Mouse (Mus musculus) G1E-ER4 (cell line): Measurements from ENCODE around the gene Nmu. TPM values are rescaled to one million over a fixed set of nuclear protein-coding genes. Genes with fewer than 3 reads are reported as not detected.

ENCODE experiments used
- GATA1 ChIP-seq: IDR thresholded peaks from one replicate; pipeline ENCODE4 v1.8.0; 2012; ENCODE audit warnings: low read length, inconsistent platforms
- polyA plus RNA-seq: library from polyadenylated mRNA; stranded (reverse); fragments of >175 nt; gene quantifications from 2 replicates; pipeline ENCODE4 v1.2.3, GENCODE M21; 2012

Nmu gene
- not detected in 2 replicates for polyA plus RNA-seq

DNA sequence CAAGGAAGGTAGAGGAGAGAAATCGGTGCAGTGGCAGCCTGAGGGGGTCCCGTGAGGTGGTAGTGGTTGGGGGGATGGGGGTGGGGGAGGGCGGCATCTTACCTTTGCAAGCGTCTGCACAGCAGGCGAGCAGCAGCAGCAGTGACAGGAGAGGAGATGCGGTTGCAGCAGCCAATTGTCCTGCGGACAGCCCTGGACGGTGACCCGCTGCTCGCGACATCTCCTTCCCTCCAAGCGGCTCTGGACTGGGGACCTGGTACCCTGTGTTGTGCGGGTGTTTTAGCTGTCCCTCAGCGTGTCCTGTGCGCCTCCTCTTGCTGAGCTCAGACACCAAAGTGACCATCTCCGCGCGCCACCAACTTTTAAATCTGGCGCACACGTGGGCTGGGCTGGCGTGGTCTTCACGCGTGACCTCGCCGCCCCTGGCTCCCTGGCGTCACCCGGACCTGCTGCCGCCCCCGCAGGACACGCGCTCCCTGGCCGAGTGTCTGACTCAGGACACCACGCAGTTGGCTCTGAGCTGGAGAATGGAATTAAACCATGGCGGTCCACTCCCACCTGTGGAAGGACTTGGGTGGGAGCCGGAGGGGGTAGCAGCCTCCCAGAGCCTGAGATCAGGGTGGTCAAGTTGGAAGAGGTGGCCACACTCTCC lies at the start of gene Nmu:
Gene Nmu (minus strand): TSS at position 336 of the 652 bp plus-strand sequence.
- TF ChIP-seq GATA1: no peak

DNA sequence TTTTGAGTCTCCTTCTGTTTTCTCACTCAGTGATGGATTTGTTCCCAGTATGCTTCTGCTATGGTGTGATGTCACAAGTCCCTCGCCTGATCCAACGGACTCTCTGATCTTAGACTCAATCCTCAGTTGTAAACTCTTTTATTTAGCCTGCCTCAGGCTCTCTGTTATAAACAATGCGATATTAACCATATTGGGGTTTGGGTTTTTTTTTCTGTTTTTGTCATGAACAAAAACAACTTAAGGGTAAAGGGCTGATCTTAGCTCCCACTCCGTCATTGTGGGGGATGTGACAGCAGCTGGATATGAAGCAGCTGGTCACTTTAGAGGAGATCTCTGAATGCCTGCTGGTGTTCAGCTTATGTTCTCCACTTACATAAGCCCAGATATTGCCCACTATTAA lies 48.1 kb upstream of the Nmu start:
- no peak for TF ChIP-seq GATA1

DNA sequence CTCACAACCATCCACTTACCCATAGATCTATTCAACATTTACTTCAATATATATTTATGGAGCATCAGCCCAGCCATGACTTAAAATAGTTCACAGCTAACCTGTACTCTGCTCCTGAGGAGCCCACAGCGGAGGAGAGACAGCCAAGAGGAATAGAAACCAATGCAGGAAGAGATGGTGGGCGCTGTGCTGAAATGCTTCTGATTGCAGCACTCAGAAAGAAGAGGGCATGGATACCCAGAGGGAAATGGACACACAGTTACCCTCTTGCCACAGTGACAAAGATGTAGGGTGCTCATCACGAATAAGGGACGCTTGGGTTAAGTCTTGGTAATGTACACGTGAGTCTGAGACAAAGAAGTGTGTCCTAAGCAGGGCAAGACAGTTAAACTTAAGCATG lies 30.8 kb upstream of the Nmu start:
- TF ChIP-seq GATA1: no peak

DNA sequence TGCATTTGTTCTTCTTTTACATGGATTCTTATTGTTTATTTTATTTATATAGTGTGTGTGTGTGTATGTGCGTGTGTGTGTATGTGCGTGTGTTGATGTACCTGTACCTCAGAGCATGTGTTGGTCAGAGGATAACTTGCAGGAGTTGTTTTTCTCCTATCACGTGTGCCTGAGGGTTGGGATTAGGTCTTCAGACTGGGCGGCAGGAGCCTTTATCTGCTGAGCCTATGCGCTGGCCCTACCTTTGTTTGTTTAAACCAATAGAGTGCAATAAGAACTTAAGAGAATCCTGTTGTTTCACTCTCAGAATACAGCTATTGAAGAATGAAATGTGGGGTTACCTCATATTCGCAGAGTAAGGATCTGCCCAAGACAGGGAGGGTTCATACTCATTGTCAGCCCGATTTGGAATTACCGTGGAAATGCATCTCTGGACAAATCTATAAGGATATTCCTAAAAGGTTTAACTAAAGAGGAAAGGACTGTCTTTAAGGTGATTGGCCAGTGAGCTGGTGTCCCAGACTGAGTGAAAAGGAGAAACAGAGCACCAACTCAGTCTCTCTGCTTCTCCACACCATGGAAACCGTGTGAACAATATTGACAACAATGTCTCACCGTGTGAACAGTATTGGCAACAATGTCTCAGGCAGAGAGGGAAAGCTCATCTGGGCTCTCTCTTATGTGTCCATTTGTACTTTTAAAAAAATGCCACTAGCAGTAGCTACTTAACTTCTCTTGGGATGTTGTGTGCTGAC lies 25.6 kb upstream of the Nmu start:
- no peak for TF ChIP-seq GATA1

DNA sequence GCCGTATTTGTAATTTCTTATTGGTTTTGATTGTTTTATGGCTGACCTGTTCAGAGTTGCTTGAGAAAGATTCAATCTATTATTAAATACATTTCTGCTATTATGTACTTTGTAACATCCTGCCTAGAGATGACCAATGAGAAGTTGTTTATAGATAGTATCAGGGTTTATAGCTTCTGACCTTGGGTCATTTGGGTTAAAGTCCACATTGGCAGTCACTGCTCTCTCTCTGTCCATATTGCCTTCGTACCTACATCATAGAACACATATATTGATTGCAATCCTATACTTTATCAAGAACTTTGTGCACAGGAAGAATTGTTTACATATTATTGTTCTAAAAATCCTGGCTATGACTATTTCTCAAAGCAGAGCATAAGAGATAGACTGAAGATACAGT lies 24.9 kb upstream of the Nmu start:
- no peak for TF ChIP-seq GATA1

DNA sequence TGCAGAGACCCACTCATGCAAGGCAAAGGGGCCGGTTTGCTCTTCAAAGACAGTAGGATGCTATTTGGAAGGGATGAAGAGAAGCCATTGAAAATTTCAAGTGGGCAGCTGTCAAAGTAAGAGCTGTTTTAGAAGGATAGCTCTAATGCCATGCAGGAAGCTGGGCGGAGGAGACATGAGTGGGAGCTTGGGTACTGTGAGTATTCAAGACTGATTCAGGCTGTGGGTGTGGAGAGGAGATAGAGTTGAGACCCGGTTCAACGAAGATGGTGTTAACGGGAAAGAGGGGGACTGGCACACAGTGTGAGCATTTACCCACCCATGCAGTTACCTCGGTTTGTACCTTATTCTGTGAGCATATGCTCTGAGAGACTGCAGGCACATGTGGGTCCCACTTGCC lies 20.1 kb upstream of the Nmu start:
- no peak for TF ChIP-seq GATA1

DNA sequence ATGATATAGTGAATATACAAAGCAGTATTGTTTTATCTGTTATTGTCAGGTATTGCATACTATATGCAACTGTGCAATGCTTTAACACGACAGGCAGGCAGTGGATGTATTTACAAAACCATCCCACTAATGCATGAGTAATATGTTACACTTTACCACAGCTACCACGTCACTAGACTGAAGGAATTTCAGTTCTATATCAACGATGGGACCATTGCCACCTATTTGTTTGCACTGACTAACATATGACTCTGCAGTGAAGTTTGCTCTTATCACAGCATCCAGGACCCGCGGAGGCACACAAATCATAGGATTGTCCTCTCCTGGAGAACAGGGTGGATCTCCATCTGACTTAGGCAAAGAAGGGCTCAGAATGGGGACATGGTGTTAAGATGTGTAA lies 18.2 kb upstream of the Nmu start:
- no peak for TF ChIP-seq GATA1

DNA sequence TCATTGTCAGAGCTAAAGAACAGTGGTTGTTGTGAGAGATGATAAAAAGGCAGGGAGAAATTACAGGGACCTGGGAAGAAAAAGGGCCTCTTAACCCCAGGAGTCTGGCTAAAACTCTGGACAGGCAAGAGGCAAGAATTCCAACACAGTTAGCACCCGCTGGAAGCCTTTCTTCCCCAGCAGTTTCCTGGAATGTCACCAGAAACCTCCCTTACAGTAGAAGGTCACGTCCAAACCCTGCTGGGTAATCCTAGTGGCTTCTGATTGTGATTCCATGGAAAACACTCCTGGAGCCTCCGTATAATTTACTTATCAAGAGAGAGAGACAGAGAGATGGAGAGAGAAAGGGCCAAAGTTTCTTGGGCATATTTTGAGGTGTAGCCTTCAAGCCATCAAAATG lies 15.6 kb upstream of the Nmu start:
- TF ChIP-seq GATA1: no peak

DNA sequence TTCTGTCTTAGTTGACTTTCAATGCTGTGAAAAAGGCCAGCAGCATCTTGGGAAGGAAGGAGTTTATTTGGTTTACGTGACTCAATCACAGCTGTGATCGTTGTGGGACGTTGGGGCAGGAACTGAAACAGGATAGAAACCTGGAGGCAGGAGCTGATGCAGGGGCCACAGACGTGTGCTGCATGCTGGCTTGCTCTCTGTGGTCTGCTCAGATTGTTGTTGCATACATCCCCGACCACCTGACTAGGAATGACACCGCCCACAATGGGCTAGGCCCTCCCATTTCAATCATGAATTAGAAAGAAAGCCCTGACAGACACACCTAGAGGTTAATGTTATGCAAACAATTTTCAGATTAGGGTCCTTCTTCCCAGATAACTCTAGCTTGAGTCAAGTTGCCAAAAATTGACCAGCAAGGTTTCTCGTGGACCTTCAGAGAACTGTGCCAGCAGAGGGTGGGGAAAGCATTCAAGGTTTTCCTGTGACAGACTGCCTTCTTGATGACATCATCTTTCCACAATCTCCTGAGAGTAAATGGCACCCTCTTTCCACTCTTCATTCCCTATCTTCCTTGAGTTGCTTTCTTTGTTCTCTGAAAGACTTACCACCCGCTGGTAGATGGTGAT lies 5.7 kb upstream of the Nmu start:
- TF ChIP-seq GATA1: no peak

DNA sequence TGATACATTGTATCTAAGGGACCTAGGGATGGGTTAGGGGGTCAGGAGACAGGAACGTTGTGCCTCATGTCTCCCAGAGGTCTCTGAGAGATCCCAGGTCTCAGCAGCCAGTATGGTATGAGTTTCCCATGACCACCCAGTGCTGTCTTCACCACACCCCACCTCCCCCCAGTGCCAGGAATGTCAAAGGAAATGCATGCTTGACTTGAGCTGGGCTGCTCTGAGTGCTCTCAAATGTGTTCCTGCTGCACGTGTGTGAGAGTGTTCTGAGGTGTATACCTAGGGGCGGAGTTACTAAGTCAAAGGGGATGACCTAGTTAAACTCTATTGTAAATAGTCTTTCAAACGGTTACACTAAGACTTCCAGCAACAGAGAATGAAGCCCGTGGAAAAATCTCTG lies 1.8 kb upstream of the Nmu start:
- no peak for TF ChIP-seq GATA1

DNA sequence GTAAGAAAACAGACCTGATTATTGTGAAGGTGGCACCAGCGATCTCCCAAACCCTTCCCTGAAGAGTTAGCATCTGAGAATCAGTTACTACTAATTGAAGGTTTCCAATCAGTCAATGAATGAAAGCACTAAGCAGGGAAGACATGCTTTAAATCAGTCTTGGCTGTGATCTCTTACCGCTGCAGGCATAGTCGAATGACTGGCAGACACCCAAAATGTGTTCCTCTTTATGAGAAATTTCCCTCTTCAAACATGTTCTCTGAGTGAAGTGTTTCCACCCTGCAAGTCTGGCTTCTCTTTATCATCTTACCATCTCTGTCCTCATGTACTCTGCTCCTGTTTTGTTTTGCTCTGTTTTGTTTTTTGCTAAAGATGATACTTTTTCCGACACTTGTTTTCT lies 2.8 kb downstream of the Nmu start:
- TF ChIP-seq GATA1: no peak

DNA sequence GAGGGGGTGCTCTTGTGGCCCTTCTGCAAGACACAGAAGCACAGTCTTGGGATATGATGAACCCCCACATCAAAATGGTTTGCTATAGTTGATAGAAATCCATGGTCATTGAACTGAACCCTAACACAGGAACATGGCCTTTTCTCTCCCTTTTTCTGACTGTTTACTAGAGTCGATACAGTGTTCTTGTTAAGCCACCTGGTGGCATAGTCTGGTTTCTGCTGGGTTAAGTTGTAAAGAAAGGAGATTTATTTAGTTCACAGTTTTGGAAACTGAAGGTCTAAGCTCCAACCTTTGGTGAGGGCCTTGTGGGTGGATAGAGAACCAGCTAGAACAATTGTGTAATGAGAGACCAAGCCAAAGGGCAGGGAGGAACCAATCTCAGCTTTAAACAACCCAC lies 3.5 kb downstream of the Nmu start:
- no peak for TF ChIP-seq GATA1

DNA sequence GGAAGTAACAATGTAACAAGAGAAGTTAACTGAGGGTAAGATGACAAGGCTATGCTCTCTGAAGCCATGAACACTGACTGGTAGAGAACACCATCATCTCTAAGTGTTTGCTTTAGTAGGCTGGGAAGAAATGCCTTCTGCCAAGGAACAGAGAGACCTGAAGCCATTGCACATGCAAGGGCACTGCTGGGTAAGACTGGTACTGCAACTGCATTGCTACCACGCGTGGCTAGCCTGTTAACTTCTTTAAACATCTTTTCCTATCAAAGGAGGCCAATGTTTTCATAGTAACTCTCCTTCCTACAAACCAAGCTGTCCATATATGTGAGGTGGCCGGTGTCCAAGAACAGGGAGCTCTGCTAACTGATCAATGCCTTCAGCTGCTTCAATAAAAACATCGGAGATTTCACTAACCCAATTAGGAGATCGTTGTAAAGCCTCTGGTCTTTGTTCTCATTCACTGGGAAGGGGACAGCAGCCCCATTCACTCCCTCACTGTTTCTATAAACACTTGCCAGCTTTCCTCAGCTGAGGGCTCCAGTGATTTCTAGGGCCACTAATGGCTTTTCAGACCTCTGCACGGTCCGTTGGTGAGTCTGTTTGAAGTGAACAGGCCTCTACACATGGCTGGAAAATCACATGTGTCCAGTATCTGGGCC lies 11.5 kb downstream of the Nmu start:
- no peak for TF ChIP-seq GATA1

DNA sequence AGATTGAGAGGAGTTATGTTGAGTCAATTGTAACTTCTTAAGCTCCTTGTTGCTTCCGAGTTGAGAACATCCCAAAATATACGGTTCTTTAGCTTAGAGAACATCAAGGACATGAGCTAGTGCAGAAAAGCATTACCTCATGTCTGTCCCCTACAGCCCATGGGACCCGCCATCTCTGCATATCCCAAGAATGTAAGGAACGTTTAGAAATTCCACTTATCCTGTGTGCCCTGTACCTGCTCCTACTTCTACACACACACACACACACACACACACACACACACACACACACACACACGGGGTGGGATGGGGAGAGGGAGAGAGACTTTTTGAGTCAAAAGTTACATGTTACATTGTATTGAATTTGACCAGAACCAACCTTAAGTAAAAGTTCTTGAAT lies 12.1 kb downstream of the Nmu start:
- TF ChIP-seq GATA1: no peak

DNA sequence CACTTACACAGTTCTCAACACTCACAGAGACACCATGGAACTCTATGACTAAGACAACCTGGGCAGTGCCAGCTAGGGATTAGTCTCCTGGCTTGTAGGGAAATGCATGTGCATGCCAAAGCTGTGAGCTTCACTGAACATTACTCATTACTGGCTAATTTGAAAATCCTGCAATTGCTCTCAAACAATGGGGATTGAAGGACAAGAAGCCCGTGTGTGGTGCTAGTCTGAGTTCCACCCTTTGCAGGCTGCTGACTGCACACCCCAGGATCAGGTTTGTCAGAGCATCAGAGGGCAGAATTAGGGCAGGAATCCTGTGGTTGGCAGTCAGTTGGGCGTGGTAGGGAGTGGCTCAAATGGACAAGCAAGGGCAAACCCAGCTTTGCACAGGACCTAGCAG lies 17.5 kb downstream of the Nmu start:
- TF ChIP-seq GATA1: no peak

DNA sequence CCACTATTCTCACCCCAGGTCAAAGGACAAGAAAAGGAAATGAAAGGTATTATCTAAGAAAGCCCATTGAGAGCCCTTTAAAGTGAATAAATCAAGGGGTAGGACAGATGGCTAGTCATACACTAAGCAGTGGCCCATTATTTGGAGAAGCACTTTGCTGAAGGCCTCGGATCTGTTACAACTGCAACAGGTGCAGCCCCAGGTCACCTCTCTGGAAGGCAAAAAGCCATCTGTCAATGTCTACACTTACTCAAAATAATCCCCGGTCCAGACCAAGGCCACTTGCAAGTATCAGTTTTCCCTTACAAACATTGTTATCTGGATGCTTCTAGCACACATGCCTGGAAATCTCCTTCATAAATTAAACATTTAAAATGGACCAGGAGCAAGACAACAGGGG lies 22.7 kb downstream of the Nmu start:
- no peak for TF ChIP-seq GATA1
